Mouse (Mus musculus): ENCODE data around the gene Tuba1b. TPM values are rescaled to one million over a fixed set of nuclear protein-coding genes. Genes with fewer than 3 reads are reported as not detected.
A peak's percentile ranks its signal among the peaks of the same experiment; 100 is the strongest.

The Tuba1b gene
- polyA plus RNA-seq, 1 experiment from 2014 or later = 1,971 TPM

- ATAC-seq (ENCODE audit: low FRiP score, low TSS enrichment) = peak; percentile 70
- peaks cover 40% of the 10 kb centered on the region for H3K4me1 ChIP-seq (ENCODE audit: control insufficient read depth, insufficient read depth, low read length)
- no peaks in the 10 kb centered on the region for H3K9me3 ChIP-seq (ENCODE audit: control insufficient read depth, low read length)
- H3K36me3 ChIP-seq (ENCODE audit: control insufficient read depth, insufficient read depth, low read length) = 0 out of 2 replicates have a peak, but pooled peaks cover under 1% of the 10 kb centered on the region
- no peak within 1 kb of the TSS for H3K27ac ChIP-seq (ENCODE audit: low read depth, low read length)
- WGBS = under 1% methylated on average over 41 of the region's 41 CpGs
- no peak within 1 kb of the TSS for H3K9ac ChIP-seq (ENCODE audit: low read depth, low read length)
- peaks cover 64% of the 10 kb centered on the region for H3K27me3 ChIP-seq (ENCODE audit: control insufficient read depth, insufficient read depth, low read length)
- peak within 1 kb of the TSS; percentile 38 for H3K4me2 ChIP-seq (replicated peaks; ENCODE audit: low read depth, low read length)
- H3K4me3 ChIP-seq (ENCODE audit: low read length) = peak within 1 kb of the TSS; percentile 31
Measured at GRCm38 (mm10) chr15:98897928-98898800, 36.2 kb downstream of the Tuba1b start, which contains the start of gene Dhh. Gene Dhh (minus strand): TSS chr15:98898540.

GRCm38 (mm10) chr15:98897495-98897894 is 36.9 kb downstream of the Tuba1b start:
- Histone ChIP-seq H3K27me3 (ENCODE audit: control insufficient read depth, insufficient read depth, low read length) (peaks cover 71% of the 10 kb centered on the region), H3K27ac (ENCODE audit: low read depth, low read length) (no peak overlapping the region), H3K9ac (ENCODE audit: low read depth, low read length) (no peak overlapping the region), H3K4me2 (replicated peaks; ENCODE audit: low read depth, low read length) (peak overlapping the region; percentile 38), H3K4me1 (ENCODE audit: control insufficient read depth, insufficient read depth, low read length) (peaks cover 40% of the 10 kb centered on the region), H3K36me3 (ENCODE audit: control insufficient read depth, insufficient read depth, low read length) (no peaks in the 10 kb centered on the region), H3K9me3 (ENCODE audit: control insufficient read depth, low read length) (no peaks in the 10 kb centered on the region), H3K4me3 (ENCODE audit: low read length) (peak overlapping the region; percentile 31)
- no peak for ATAC-seq (ENCODE audit: low FRiP score, low TSS enrichment)
- 1% methylated on average over 10 of the region's 10 CpGs for WGBS

- Histone ChIP-seq H3K4me2 (replicated peaks; ENCODE audit: low read depth, low read length) (peak overlapping the region; percentile 49), H3K9me3 (ENCODE audit: control insufficient read depth, low read length) (no peaks in the 10 kb centered on the region), H3K4me3 (ENCODE audit: low read length) (peak overlapping the region; percentile 30), H3K36me3 (ENCODE audit: control insufficient read depth, insufficient read depth, low read length) (no peaks in the 10 kb centered on the region), H3K27me3 (ENCODE audit: control insufficient read depth, insufficient read depth, low read length) (peaks cover 73% of the 10 kb centered on the region), H3K4me1 (ENCODE audit: control insufficient read depth, insufficient read depth, low read length) (peaks cover 40% of the 10 kb centered on the region), H3K27ac (ENCODE audit: low read depth, low read length) (no peak overlapping the region), H3K9ac (ENCODE audit: low read depth, low read length) (peak overlapping the region; percentile 54)
- no peak for ATAC-seq (ENCODE audit: low FRiP score, low TSS enrichment)
- WGBS = 3% methylated on average over 40 of the region's 41 CpGs
Measured at GRCm38 (mm10) chr15:98895635-98896589, 38.5 kb downstream of the Tuba1b start.

- no peak overlapping the region for H3K27ac ChIP-seq (ENCODE audit: low read depth, low read length)
- peak overlapping the region; percentile 55 for H3K4me3 ChIP-seq (ENCODE audit: low read length)
- no peak for ATAC-seq (ENCODE audit: low FRiP score, low TSS enrichment)
- H3K9me3 ChIP-seq (ENCODE audit: control insufficient read depth, low read length) = no peaks in the 10 kb centered on the region
- H3K4me1 ChIP-seq (ENCODE audit: control insufficient read depth, insufficient read depth, low read length) = peaks cover 40% of the 10 kb centered on the region
- H3K27me3 ChIP-seq (ENCODE audit: control insufficient read depth, insufficient read depth, low read length) = peaks cover 73% of the 10 kb centered on the region
- no peaks in the 10 kb centered on the region for H3K36me3 ChIP-seq (ENCODE audit: control insufficient read depth, insufficient read depth, low read length)
- WGBS = 2% methylated on average over 38 of the region's 38 CpGs
- peak overlapping the region; percentile 99 for H3K4me2 ChIP-seq (replicated peaks; ENCODE audit: low read depth, low read length)
- H3K9ac ChIP-seq (ENCODE audit: low read depth, low read length) = no peak overlapping the region
Measured at GRCm38 (mm10) chr15:98894746-98895634, 39.4 kb downstream of the Tuba1b start.

GRCm38 (mm10) chr15:98893940-98894745 is 40.2 kb downstream of the Tuba1b start, which contains the start of gene Rhebl1:
Gene Rhebl1 (minus strand): TSS chr15:98894540.
- peak within 1 kb of the TSS; percentile 99 for H3K4me2 ChIP-seq (replicated peaks; ENCODE audit: low read depth, low read length)
- peaks cover 40% of the 10 kb centered on the region for H3K4me1 ChIP-seq (ENCODE audit: control insufficient read depth, insufficient read depth, low read length)
- H3K4me3 ChIP-seq (ENCODE audit: low read length) = peak within 1 kb of the TSS; percentile 55
- no peaks in the 10 kb centered on the region for H3K36me3 ChIP-seq (ENCODE audit: control insufficient read depth, insufficient read depth, low read length)
- WGBS = 0% methylated on average over 77 of the region's 77 CpGs
- H3K27me3 ChIP-seq (ENCODE audit: control insufficient read depth, insufficient read depth, low read length) = peaks cover 69% of the 10 kb centered on the region
- H3K9ac ChIP-seq (ENCODE audit: low read depth, low read length) = peak within 1 kb of the TSS; percentile 60
- ATAC-seq (ENCODE audit: low FRiP score, low TSS enrichment) = no peak
- no peaks in the 10 kb centered on the region for H3K9me3 ChIP-seq (ENCODE audit: control insufficient read depth, low read length)
- H3K27ac ChIP-seq (ENCODE audit: low read depth, low read length) = no peak within 1 kb of the TSS

GRCm38 (mm10) chr15:98893036-98893435 is 41.3 kb downstream of the Tuba1b start:
- Histone ChIP-seq H3K36me3 (ENCODE audit: control insufficient read depth, insufficient read depth, low read length) (no peaks in the 10 kb centered on the region), H3K9me3 (ENCODE audit: control insufficient read depth, low read length) (no peaks in the 10 kb centered on the region), H3K27ac (ENCODE audit: low read depth, low read length) (no peak overlapping the region), H3K9ac (ENCODE audit: low read depth, low read length) (no peak overlapping the region), H3K4me1 (ENCODE audit: control insufficient read depth, insufficient read depth, low read length) (peaks cover 36% of the 10 kb centered on the region), H3K4me3 (ENCODE audit: low read length) (no peak overlapping the region), H3K27me3 (ENCODE audit: control insufficient read depth, insufficient read depth, low read length) (peaks cover 58% of the 10 kb centered on the region), H3K4me2 (replicated peaks; ENCODE audit: low read depth, low read length) (no peak overlapping the region)
- WGBS = 52% methylated on average over 4 of the region's 4 CpGs
- no peak for ATAC-seq (ENCODE audit: low FRiP score, low TSS enrichment)

- H3K9ac ChIP-seq (ENCODE audit: low read depth, low read length) = no peak overlapping the region
- peaks cover 48% of the 10 kb centered on the region for H3K27me3 ChIP-seq (ENCODE audit: control insufficient read depth, insufficient read depth, low read length)
- no peaks in the 10 kb centered on the region for H3K9me3 ChIP-seq (ENCODE audit: control insufficient read depth, low read length)
- no peak overlapping the region for H3K4me2 ChIP-seq (replicated peaks; ENCODE audit: low read depth, low read length)
- no peak overlapping the region for H3K27ac ChIP-seq (ENCODE audit: low read depth, low read length)
- H3K4me1 ChIP-seq (ENCODE audit: control insufficient read depth, insufficient read depth, low read length) = peaks cover 27% of the 10 kb centered on the region
- peak; percentile 36; the same call in 1 of the 2 replicates for ATAC-seq (ENCODE audit: low FRiP score, low TSS enrichment)
- no peaks in the 10 kb centered on the region for H3K36me3 ChIP-seq (ENCODE audit: control insufficient read depth, insufficient read depth, low read length)
- WGBS = 46% methylated on average over 6 of the region's 6 CpGs
- no peak overlapping the region for H3K4me3 ChIP-seq (ENCODE audit: low read length)
Measured at GRCm38 (mm10) chr15:98891907-98892606, 42.3 kb downstream of the Tuba1b start.
